Mouse (Mus musculus) layer of hippocampus, adult 18-20 months (tissue): ENCODE results near the gene Trim63. TPM values are rescaled to one million over a fixed set of nuclear protein-coding genes. Genes with fewer than 3 reads are reported as not detected.
"Not testable (repeated sequence)": the region's sequence is repeated elsewhere in the genome, so short reads cannot be mapped to it uniquely, and the experiment has no call there.

Experiments
- DNase-seq, 2 experiments: peaks; one replicate each; pipeline ENCODE4 v3.0.0; 2022; ENCODE audit warnings: low spot score in 2 of 2
- long read RNA-seq: library from polyadenylated mRNA; stranded (forward); transcript quantifications from one replicate; pipeline ENCODE4 v2.0.0, GENCODE M21; 2021
- total RNA-seq, 2 experiments: library from RNA; stranded (reverse); gene quantifications; 2 replicates each; pipeline ENCODE4 v1.2.3; 2021

Gene Trim63
- total RNA-seq, result not detected
- long read RNA-seq, result 0 reads

- DNase-seq, result no peak
Measured at GRCm38 (mm10) chr4:134314876-134315275, at the start of gene Trim63. Gene Trim63 (plus strand): TSS chr4:134315120.

- no peak for DNase-seq
Measured at GRCm38 (mm10) chr4:134265860-134266585, 48.9 kb upstream of the Trim63 start.

- no peak for DNase-seq
Measured at GRCm38 (mm10) chr4:134268102-134268655, 46.7 kb upstream of the Trim63 start.

GRCm38 (mm10) chr4:134269622-134270021, 45.3 kb upstream of the Trim63 start:
- DNase-seq, result not testable (repeated sequence)

- no peak for DNase-seq
Measured at GRCm38 (mm10) chr4:134271979-134272378, 42.9 kb upstream of the Trim63 start.

- no peak for DNase-seq
Measured at GRCm38 (mm10) chr4:134272731-134273416, 42.0 kb upstream of the Trim63 start.

- DNase-seq, result no peak
Measured at GRCm38 (mm10) chr4:134273417-134274345, 41.2 kb upstream of the Trim63 start.

GRCm38 (mm10) chr4:134284942-134285341, 30.0 kb upstream of the Trim63 start:
- no peak for DNase-seq

- no peak for DNase-seq
Measured at GRCm38 (mm10) chr4:134286226-134287167, 28.4 kb upstream of the Trim63 start.

GRCm38 (mm10) chr4:134287168-134287564, 27.8 kb upstream of the Trim63 start:
- peak; percentile 93 to 96 for DNase-seq

GRCm38 (mm10) chr4:134287575-134288025, 27.3 kb upstream of the Trim63 start, which contains the start of gene Pdik1l:
Gene Pdik1l (minus strand): TSS chr4:134287895.
- DNase-seq, result peak; percentile 48 to 70

- DNase-seq, result no peak
Measured at GRCm38 (mm10) chr4:134288397-134289256, 26.3 kb upstream of the Trim63 start.

GRCm38 (mm10) chr4:134292067-134292466, 22.9 kb upstream of the Trim63 start:
- DNase-seq, result peak; percentile 29 to 70

- DNase-seq, result no peak
Measured at GRCm38 (mm10) chr4:134293061-134293691, 21.7 kb upstream of the Trim63 start.

- no peak for DNase-seq
Measured at GRCm38 (mm10) chr4:134293692-134294163, 21.2 kb upstream of the Trim63 start.

GRCm38 (mm10) chr4:134296096-134296495, 18.8 kb upstream of the Trim63 start:
- not testable (repeated sequence) for DNase-seq

GRCm38 (mm10) chr4:134296523-134296922, 18.4 kb upstream of the Trim63 start:
- no peak for DNase-seq

GRCm38 (mm10) chr4:134297369-134297768, 17.6 kb upstream of the Trim63 start:
- no peak for DNase-seq
